Mouse (Mus musculus) midbrain, postnatal 0 days (tissue): ENCODE data around the gene Atp2a3. TPM values are rescaled to one million over a fixed set of nuclear protein-coding genes. Genes with fewer than 3 reads are reported as not detected.
A peak's percentile ranks its signal among the peaks of the same experiment; 100 is the strongest.

Source experiments
- ATAC-seq: fragments of 200-750 bp; cut with Nextera tagmentation; 2 replicates; pipeline ENCODE4 v1.8.0; 2017; ENCODE audit warnings: moderate number of reproducible peaks, mild to moderate bottlenecking, moderate TSS enrichment, moderate library complexity; ENCODE audit not compliant: low FRiP score
- DNase-seq: peaks from one replicate; pipeline ENCODE4 v3.0.0-alpha.2; 2015; ENCODE audit warnings: low spot score
- H3K27ac ChIP-seq: fragments of 300-500 bp; sonication (generic); 2 replicates; pipeline ENCODE4 v1.5.1; 2014; ENCODE audit warnings: low read depth, mild to moderate bottlenecking, low read length, mixed read lengths
- H3K27me3 ChIP-seq: fragments of 300-500 bp; sonication (generic); 2 replicates; pipeline ENCODE4 v1.6.1; 2014; ENCODE audit warnings: low read length, control low read depth, mixed read lengths; ENCODE audit not compliant: insufficient read depth
- H3K36me3 ChIP-seq: fragments of 300-500 bp; sonication (generic); 2 replicates; pipeline ENCODE4 v1.6.1; 2014; ENCODE audit warnings: low read length, control low read depth, mixed read lengths; ENCODE audit not compliant: insufficient read depth
- H3K4me1 ChIP-seq: fragments of 300-500 bp; sonication (generic); 2 replicates; pipeline ENCODE4 v1.6.1; 2014; ENCODE audit warnings: mild to moderate bottlenecking, control low read depth, antibody characterized with exemption, low read length, mixed read lengths; ENCODE audit not compliant: insufficient read depth
- H3K4me2 ChIP-seq: fragments of 300-500 bp; sonication (generic); 2 replicates; pipeline ENCODE4 v1.6.1; 2014; ENCODE audit warnings: low read depth, mild to moderate bottlenecking, low read length, mixed read lengths; ENCODE audit not compliant: poor library complexity, severe bottlenecking
- H3K4me3 ChIP-seq: fragments of 300-500 bp; sonication (generic); 2 replicates; pipeline ENCODE4 v1.5.1; 2014; ENCODE audit warnings: low read depth, mild to moderate bottlenecking, low read length, moderate library complexity
- H3K9ac ChIP-seq: fragments of 300-500 bp; sonication (generic); replicated peaks from 2 replicates; pipeline ENCODE4 v1.6.1; 2014; ENCODE audit warnings: mild to moderate bottlenecking, low read length, moderate library complexity, mixed read lengths; ENCODE audit not compliant: poor library complexity, severe bottlenecking
- H3K9me3 ChIP-seq: fragments of 300-500 bp; sonication (generic); 2 replicates; pipeline ENCODE4 v1.6.1; 2016; ENCODE audit warnings: low read length, control low read depth
- CTCF ChIP-seq: IDR thresholded peaks from 2 replicates; pipeline ENCODE4 v1.5.1; 2016; ENCODE audit warnings: antibody characterized with exemption, mild to moderate bottlenecking
- WGBS: fragments of 180-500 bp; shearing (Covaris S2); extraction: QIAGEN DNeasy Blood & Tissue Kit; methylation state at CpG from one replicate; pipeline ENCODE4 v1.1.7; 2014; 5-methylcytosine and 5-hydroxymethylcytosine counted together
- polyA plus RNA-seq: library from polyadenylated mRNA; unstranded; fragments of >200 nt; fragmentation: Nextera tagmentation; extraction: Ambion mirVana; gene quantifications from 2 replicates; pipeline ENCODE4 v1.2.1, GENCODE M21; 2015
- total RNA-seq: library from RNA; depleted of rRNA; stranded (reverse); fragments of >200 nt; gene quantifications from 2 replicates; pipeline ENCODE4 v1.2.3, GENCODE M21; 2014

Gene Atp2a3
- total and polyA plus RNA-seq, 2 experiments from 2014 or later = 2.5 to 2.7 TPM

DNA sequence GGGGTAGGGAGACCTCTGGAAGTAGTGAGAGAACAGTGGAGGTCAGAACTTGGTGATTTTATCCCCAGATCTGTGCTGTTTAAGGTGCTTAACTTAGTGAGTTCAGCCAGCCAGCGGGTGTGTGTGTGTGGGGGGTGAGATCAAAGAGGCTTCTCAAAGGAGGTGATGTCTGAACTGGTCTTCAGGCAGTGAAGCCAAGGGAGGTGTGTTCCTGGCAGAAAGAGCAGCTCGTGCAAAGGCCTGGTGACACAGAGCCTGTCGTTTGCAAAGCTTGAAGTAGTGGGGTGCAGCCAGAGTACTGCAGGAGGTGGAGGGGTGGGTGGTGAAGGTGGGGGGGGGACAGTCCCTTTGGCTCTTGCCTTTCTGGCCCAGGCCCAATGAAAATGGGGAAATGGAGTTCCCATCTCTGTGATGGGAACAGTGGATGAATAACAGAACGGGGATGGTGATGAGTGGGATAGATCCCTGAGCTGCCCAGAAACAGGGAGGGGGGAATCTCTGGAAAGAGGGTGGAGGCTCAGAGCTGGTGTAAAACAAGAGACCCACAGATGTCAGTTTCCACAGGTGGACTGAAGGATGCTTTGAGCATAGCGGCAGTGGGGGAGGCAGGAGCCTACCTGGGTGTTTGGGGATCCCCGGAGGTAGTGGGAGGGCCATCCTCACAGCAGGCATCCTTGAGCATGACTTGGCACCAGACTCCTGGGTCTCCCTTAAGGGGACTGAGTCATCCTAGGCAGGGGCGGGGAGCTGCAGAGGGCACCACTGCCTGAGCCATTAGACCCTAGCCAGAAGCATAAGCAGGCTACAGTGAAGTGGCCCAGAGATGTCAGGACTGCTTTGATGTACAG lies 60.2 kb downstream of the Atp2a3 start:
- no peak overlapping the region for H3K4me2 ChIP-seq
- no peaks in the 10 kb centered on the region for H3K9me3 ChIP-seq
- no peaks in the 10 kb centered on the region for H3K27me3 ChIP-seq
- 0 out of 2 replicates have a peak overlapping the region, but pooled peaks have one; percentile 36 for H3K9ac ChIP-seq
- H3K36me3 ChIP-seq = peaks cover 4% of the 10 kb centered on the region; the same call in 1 of the 2 replicates
- no peak for ATAC-seq
- 55% methylated on average over 7 of the region's 7 CpGs for WGBS
- DNase-seq = no peak
- H3K27ac ChIP-seq = no peak overlapping the region
- no peak overlapping the region for H3K4me3 ChIP-seq
- TF ChIP-seq CTCF = no peak
- peaks cover 6% of the 10 kb centered on the region; the same call in 1 of the 2 replicates for H3K4me1 ChIP-seq

DNA sequence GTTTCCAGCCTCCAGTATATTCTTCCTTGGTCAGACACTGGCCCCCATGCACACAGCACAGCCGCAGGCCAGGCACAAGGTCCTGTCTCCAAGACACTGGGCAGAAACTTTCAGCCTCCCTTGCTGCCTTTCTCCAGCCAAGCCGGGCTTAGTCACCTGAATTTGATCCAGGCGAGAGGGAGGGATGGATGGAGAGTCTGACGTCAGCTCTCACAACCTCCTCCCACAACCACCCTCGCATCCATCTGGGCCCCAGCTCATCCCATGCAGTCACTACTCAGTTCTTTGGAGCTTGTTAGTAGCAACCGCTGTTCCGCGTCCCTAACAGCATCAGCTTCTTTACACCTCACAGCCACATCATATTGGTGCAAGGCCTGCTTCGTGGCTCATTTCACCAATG lies 62.1 kb downstream of the Atp2a3 start:
- H3K27ac ChIP-seq = no peak overlapping the region
- 51% methylated on average over 9 of the region's 9 CpGs for WGBS
- TF ChIP-seq CTCF = no peak
- H3K4me2 ChIP-seq = no peak overlapping the region
- no peaks in the 10 kb centered on the region for H3K27me3 ChIP-seq
- DNase-seq (no peak), ATAC-seq (no peak)
- no peak overlapping the region for H3K4me3 ChIP-seq
- peaks cover 12% of the 10 kb centered on the region; the same call in 1 of the 2 replicates for H3K36me3 ChIP-seq
- peaks cover 6% of the 10 kb centered on the region; the same call in 1 of the 2 replicates for H3K4me1 ChIP-seq
- H3K9ac ChIP-seq = no peak overlapping the region
- H3K9me3 ChIP-seq = no peaks in the 10 kb centered on the region

DNA sequence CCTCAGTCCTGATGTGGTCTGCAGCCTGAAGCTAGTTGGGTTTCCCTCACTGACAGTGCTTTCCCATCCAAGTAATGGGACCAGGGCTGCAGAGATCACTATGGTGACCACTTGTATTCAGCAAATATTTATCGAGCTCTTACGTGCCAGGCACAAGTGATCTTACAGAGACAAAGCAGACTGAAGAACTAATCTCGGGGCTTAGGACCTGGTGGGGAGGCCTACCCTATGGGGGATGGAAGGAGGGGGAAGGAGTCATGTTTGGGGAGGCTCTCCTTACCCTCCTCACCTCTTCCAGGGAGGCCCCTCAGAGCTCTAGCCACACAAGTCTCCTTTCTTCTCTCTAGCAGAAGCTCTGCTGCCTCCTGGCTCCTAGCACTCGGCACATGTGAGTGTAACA lies 62.9 kb downstream of the Atp2a3 start:
- peaks cover 6% of the 10 kb centered on the region; the same call in 1 of the 2 replicates for H3K4me1 ChIP-seq
- ATAC-seq = no peak
- WGBS = 29% methylated on average over 4 of the region's 4 CpGs
- no peak overlapping the region for H3K9ac ChIP-seq
- no peaks in the 10 kb centered on the region for H3K9me3 ChIP-seq
- no peak overlapping the region for H3K4me3 ChIP-seq
- H3K36me3 ChIP-seq = peaks cover 12% of the 10 kb centered on the region; the same call in 1 of the 2 replicates
- no peaks in the 10 kb centered on the region for H3K27me3 ChIP-seq
- no peak for TF ChIP-seq CTCF
- no peak overlapping the region for H3K4me2 ChIP-seq
- no peak overlapping the region for H3K27ac ChIP-seq
- no peak for DNase-seq

DNA sequence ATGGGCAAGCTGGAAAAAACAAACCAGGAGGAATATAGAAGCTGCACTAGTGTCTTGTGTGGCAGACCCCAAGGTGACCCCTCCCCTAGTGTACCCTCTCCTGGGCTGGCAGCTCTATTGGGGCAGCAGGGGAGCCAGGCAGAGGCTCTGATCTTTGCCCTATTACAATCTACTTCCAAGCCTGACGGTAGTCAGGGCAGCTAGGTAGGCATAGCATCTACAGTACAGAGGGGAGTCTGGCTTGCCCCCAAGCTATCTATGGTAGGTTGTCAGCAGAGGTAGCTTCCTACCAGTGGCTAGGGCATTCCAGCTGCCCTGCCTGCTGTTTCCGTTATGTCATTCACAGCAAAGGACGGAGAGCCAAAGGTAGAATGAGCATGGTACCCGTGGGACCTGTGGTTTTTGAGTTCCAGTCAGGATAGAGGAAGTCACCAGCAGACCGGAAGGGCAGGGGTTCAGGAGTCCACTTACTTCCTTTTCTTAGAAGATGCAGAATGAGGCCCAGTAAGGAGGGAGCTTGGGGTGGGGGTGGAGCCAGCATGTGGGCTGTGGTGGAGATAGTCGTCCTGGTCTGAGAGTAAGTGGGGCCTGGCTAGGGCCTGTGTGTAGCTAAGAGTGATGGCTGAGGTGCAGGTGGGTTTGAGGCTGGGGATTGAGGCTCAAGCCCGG lies 63.4 kb downstream of the Atp2a3 start:
- no peak for TF ChIP-seq CTCF
- no peak overlapping the region for H3K4me3 ChIP-seq
- no peak overlapping the region for H3K27ac ChIP-seq
- H3K9ac ChIP-seq = no peak overlapping the region
- H3K4me1 ChIP-seq = peaks cover 6% of the 10 kb centered on the region; the same call in 1 of the 2 replicates
- DNase-seq (no peak), ATAC-seq (no peak)
- no peak overlapping the region for H3K4me2 ChIP-seq
- 68% methylated on average over 7 of the region's 7 CpGs for WGBS
- no peaks in the 10 kb centered on the region for H3K9me3 ChIP-seq
- peaks cover 12% of the 10 kb centered on the region for H3K36me3 ChIP-seq
- no peaks in the 10 kb centered on the region for H3K27me3 ChIP-seq

DNA sequence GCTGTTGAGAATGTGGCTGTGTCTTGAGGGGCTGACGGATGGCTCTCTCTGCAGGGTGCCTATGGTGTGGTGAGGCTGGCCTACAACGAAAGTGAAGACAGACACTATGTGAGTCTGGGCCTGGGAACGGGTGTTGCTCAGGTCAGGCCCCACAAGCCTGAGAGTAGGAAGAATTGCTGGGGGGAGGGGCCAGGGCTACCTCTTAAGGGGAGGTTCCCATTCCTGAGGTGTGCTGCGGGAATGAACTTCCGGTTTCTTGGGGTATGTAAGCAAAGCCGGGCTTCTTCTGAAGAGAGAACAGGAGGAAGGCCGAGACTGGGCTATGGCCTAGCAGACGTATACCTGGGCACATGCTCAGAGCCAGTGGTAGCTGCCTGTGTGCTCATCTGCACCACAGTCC lies 66.0 kb downstream of the Atp2a3 start:
- no peak for ATAC-seq
- Histone ChIP-seq H3K27me3 (no peaks in the 10 kb centered on the region), H3K27ac (no peak overlapping the region), H3K4me1 (peaks cover 3% of the 10 kb centered on the region; the same call in 1 of the 2 replicates), H3K4me3 (no peak overlapping the region), H3K4me2 (no peak overlapping the region), H3K9ac (no peak overlapping the region), H3K9me3 (no peaks in the 10 kb centered on the region), H3K36me3 (peaks cover 13% of the 10 kb centered on the region)
- 69% methylated on average over 8 of the region's 8 CpGs for WGBS
- no peak for DNase-seq
- TF ChIP-seq CTCF = no peak
